Mouse (Mus musculus) lung, embryonic 14.5 days (tissue): Measurements from ENCODE around the gene Lypd3. TPM values are rescaled to one million over a fixed set of nuclear protein-coding genes. Genes with fewer than 3 reads are reported as not detected.

Source experiments
- ATAC-seq: fragments of 200-750 bp; cut with Nextera tagmentation; 2 replicates; pipeline ENCODE4 v1.8.0; 2017; ENCODE audit warnings: mild to moderate bottlenecking, moderate TSS enrichment, moderate library complexity; ENCODE audit not compliant: insufficient read depth
- DNase-seq: peaks from one replicate; pipeline ENCODE4 v3.0.0-alpha.2; 2015
- H3K27ac ChIP-seq: fragments of 300-500 bp; sonication (generic); 2 replicates; pipeline ENCODE4 v1.5.1; 2014; ENCODE audit warnings: low read depth, mild to moderate bottlenecking, moderate library complexity
- H3K27me3 ChIP-seq: fragments of 300-500 bp; sonication (generic); 2 replicates; pipeline ENCODE4 v1.6.1; 2014; ENCODE audit warnings: low read length, control low read depth; ENCODE audit not compliant: insufficient read depth
- H3K36me3 ChIP-seq: fragments of 300-500 bp; sonication (generic); 2 replicates; pipeline ENCODE4 v1.6.1; 2014; ENCODE audit warnings: control low read depth; ENCODE audit not compliant: insufficient read depth
- H3K4me1 ChIP-seq: fragments of 300-500 bp; sonication (generic); 2 replicates; pipeline ENCODE4 v1.6.1; 2014; ENCODE audit warnings: antibody characterized with exemption, control low read depth; ENCODE audit not compliant: insufficient read depth
- H3K4me2 ChIP-seq: fragments of 300-500 bp; sonication (generic); 2 replicates; pipeline ENCODE4 v1.6.1; 2014; ENCODE audit warnings: mild to moderate bottlenecking
- H3K4me3 ChIP-seq: fragments of 300-500 bp; sonication (generic); 2 replicates; pipeline ENCODE4 v1.5.1; 2014; ENCODE audit warnings: low read depth, low read length
- H3K9ac ChIP-seq: fragments of 300-500 bp; sonication (generic); 2 replicates; pipeline ENCODE4 v1.6.1; 2014
- H3K9me3 ChIP-seq: fragments of 300-500 bp; sonication (generic); 2 replicates; pipeline ENCODE4 v1.6.1; 2016; ENCODE audit warnings: low read depth, low read length, control low read depth
- CTCF ChIP-seq: IDR thresholded peaks from 2 replicates; pipeline ENCODE4 v1.5.1; 2016; ENCODE audit warnings: antibody characterized with exemption, low read depth
- WGBS: fragments of 180-500 bp; shearing (Covaris S2); extraction: QIAGEN DNeasy Blood & Tissue Kit; methylation state at CpG from one replicate; pipeline ENCODE4 v1.1.7; 2014; 5-methylcytosine and 5-hydroxymethylcytosine counted together
- polyA plus RNA-seq: library from polyadenylated mRNA; unstranded; fragments of >200 nt; fragmentation: Nextera tagmentation; extraction: Ambion mirVana; gene quantifications from 2 replicates; pipeline ENCODE4 v1.2.1, GENCODE M21; 2014

Lypd3 gene
- polyA plus RNA-seq, 1 experiment from 2014 or later = 0.14 TPM

DNA sequence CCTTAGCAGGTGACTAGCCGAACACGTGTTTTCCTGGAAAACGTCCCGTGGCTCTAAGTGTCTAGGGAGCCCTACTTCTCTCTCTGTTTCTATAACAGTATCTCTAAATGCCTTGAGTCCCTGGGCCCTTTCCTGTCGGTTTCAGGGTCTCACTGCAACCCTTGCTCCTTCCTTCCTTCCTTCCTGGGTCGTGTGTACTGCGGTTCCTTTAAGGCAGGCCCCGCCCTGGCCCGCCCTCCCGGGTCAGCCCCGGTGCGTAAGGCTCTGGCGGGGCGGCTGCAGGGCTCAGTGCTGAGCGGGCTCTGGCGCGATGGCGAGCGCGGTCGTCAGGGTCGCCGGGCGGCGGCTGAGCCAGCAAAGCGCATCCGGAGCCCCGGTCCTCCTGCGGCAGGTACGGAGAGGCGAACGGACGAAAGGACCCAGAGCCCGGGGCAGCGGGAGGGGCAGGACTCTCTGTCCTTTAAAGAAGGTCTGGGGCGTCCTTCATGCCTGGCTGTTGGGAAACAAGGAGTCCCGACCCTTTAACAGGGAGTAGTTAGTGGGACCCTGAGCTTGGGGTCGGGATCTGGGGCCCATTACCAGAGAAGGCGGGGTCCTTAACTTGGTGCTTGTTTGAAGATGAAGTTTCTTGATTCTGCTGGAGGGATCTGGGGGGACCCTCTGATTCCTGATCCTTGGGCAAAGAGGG lies 42.6 kb upstream of the Lypd3 start:
- DNase-seq = peak; percentile 82
- peak overlapping the region; percentile 53 for H3K9ac ChIP-seq
- peak overlapping the region; percentile 73 for H3K4me2 ChIP-seq
- H3K27me3 ChIP-seq = no peaks in the 10 kb centered on the region
- TF ChIP-seq CTCF = no peak
- H3K9me3 ChIP-seq = no peaks in the 10 kb centered on the region
- H3K4me3 ChIP-seq = peak overlapping the region; percentile 53
- ATAC-seq = peak; percentile 93
- H3K36me3 ChIP-seq = no peaks in the 10 kb centered on the region
- no peaks in the 10 kb centered on the region; the same call in 1 of the 2 replicates for H3K4me1 ChIP-seq
- H3K27ac ChIP-seq = no peak overlapping the region
- 1% methylated on average over 39 of the region's 39 CpGs for WGBS

DNA sequence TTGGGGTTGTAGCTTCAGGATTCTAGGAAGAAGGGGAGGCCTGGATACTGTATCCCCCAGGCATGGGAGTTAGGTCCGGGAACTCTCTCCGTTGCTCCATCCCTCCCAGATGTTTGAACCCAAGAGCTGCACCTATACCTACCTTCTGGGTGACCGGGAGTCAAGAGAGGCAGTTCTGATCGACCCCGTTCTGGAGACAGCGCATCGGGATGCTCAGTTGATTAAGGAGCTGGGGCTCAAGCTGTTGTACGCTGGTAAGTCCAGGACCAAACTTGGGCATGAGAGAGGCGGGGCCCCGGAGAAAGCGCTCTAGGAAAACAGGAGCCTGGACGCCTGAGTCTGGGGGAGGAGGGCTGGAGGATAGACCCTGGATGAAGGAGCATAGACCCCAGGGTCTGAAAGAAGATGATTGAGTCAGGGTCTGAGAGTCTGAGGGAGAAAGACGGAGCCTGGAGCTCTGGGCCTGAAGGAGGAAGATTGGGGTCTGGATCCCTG lies 42.0 kb upstream of the Lypd3 start:
- H3K9ac ChIP-seq = peak overlapping the region; percentile 53
- no peaks in the 10 kb centered on the region for H3K9me3 ChIP-seq
- ATAC-seq (peak; percentile 28; the same call in 1 of the 2 replicates), DNase-seq (peak; percentile 47)
- peak overlapping the region; percentile 53 for H3K4me3 ChIP-seq
- H3K4me2 ChIP-seq = peak overlapping the region; percentile 73
- no peaks in the 10 kb centered on the region; the same call in 1 of the 2 replicates for H3K4me1 ChIP-seq
- H3K36me3 ChIP-seq = no peaks in the 10 kb centered on the region
- 2% methylated on average over 13 of the region's 13 CpGs for WGBS
- H3K27me3 ChIP-seq = no peaks in the 10 kb centered on the region
- no peak for TF ChIP-seq CTCF
- no peak overlapping the region for H3K27ac ChIP-seq

DNA sequence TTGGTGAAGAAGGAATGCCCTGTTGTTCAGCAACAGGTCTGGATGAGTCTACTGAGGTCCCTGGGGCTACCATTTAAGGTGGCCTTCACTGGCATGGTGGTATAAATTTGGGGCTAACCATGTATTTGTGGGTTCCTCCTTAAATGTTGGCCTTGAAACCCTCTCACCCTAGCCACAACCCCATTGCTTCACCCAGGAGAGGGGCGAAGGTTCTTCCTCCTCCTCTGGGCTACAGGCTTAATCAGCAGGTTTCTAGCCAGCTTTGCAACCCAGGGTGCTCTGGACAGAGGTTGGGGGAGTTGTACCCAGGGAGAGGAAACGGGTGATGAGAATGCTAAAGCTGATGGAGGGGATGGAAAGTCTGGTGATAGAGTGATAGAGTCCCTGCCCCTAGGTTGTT lies 40.9 kb upstream of the Lypd3 start:
- no peak for ATAC-seq
- Histone ChIP-seq H3K27ac (no peak overlapping the region), H3K9me3 (no peaks in the 10 kb centered on the region), H3K4me1 (no peaks in the 10 kb centered on the region; the same call in 1 of the 2 replicates), H3K4me3 (no peak overlapping the region), H3K27me3 (no peaks in the 10 kb centered on the region), H3K36me3 (no peaks in the 10 kb centered on the region), H3K4me2 (no peak overlapping the region), H3K9ac (no peak overlapping the region)
- DNase-seq = no peak
- WGBS = 68% methylated on average over 2 of the region's 2 CpGs
- no peak for TF ChIP-seq CTCF

- Histone ChIP-seq H3K27ac (no peak overlapping the region), H3K9me3 (no peaks in the 10 kb centered on the region), H3K4me2 (no peak overlapping the region), H3K9ac (no peak overlapping the region), H3K4me3 (no peak overlapping the region), H3K36me3 (no peaks in the 10 kb centered on the region), H3K27me3 (no peaks in the 10 kb centered on the region), H3K4me1 (no peaks in the 10 kb centered on the region; the same call in 1 of the 2 replicates)
- no peak for ATAC-seq
- DNase-seq = no peak
- 61% methylated on average over 4 of the region's 4 CpGs for WGBS
- no peak for TF ChIP-seq CTCF
Measured at GRCm38 (mm10) chr7:24598121-24598520, 38.2 kb upstream of the Lypd3 start.

- peak; percentile 32 for TF ChIP-seq CTCF
- Histone ChIP-seq H3K4me1 (no peaks in the 10 kb centered on the region), H3K36me3 (no peaks in the 10 kb centered on the region), H3K27ac (no peak overlapping the region), H3K9ac (no peak overlapping the region), H3K27me3 (no peaks in the 10 kb centered on the region), H3K4me2 (no peak overlapping the region), H3K9me3 (no peaks in the 10 kb centered on the region), H3K4me3 (no peak overlapping the region)
- DNase-seq = no peak
- no peak for ATAC-seq
- 60% methylated on average over 15 of the region's 15 CpGs for WGBS
Measured at GRCm38 (mm10) chr7:24599211-24600067, 36.9 kb upstream of the Lypd3 start.

- peak; percentile 90 for ATAC-seq
- no peak overlapping the region for H3K27ac ChIP-seq
- H3K27me3 ChIP-seq = no peaks in the 10 kb centered on the region
- H3K9ac ChIP-seq = no peak overlapping the region
- no peak overlapping the region for H3K4me3 ChIP-seq
- DNase-seq = peak; percentile 99
- no peaks in the 10 kb centered on the region for H3K36me3 ChIP-seq
- no peaks in the 10 kb centered on the region for H3K9me3 ChIP-seq
- H3K4me1 ChIP-seq = no peaks in the 10 kb centered on the region
- peak overlapping the region; percentile 40 for H3K4me2 ChIP-seq
- TF ChIP-seq CTCF = peak; percentile 100
- 3% methylated on average over 13 of the region's 13 CpGs for WGBS
Measured at GRCm38 (mm10) chr7:24600941-24601597, 35.3 kb upstream of the Lypd3 start.

- ATAC-seq (no peak), DNase-seq (no peak)
- WGBS = 79% methylated on average over 7 of the region's 7 CpGs
- no peak for TF ChIP-seq CTCF
- Histone ChIP-seq H3K9ac (no peak overlapping the region), H3K4me3 (no peak overlapping the region), H3K4me1 (no peaks in the 10 kb centered on the region; the same call in 1 of the 2 replicates), H3K9me3 (no peaks in the 10 kb centered on the region), H3K27ac (no peak overlapping the region), H3K27me3 (peaks cover 8% of the 10 kb centered on the region), H3K36me3 (peaks cover 3% of the 10 kb centered on the region; the same call in 1 of the 2 replicates), H3K4me2 (no peak overlapping the region)
Measured at GRCm38 (mm10) chr7:24605561-24605960, 30.8 kb upstream of the Lypd3 start.
